In the genomic region with DNA sequence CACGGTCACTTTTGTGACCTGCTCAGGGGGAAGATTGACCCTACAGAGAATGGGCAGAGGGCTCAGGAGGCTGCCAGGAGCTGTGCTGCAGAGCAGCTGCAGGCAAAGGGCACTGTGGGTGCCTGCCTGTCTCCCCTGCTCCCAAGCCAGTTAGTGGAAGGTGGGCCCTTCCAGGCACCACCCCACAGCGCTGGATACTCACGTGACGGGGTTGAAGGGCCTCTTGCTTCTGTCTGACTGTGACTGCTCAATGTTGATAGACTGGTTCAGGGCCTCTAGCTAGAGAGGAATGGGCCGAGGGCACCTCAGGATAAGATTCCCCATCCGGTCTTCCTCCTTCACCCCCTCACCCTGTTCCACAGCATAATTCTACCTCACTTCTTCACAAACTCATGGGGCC, we compare ENCODE assay signal across 17 mouse cellular contexts. TPM values are rescaled to one million over a fixed set of nuclear protein-coding genes. Genes with fewer than 3 reads are reported as not detected.
DNase-seq lines count a peak whose midpoint lies in the region; ATAC-seq and TF ChIP-seq lines count a peak whose summit lies in the region.
"Had no signal": no experiment of that assay in that cellular context is flagged by ENCODE, and none has a peak within 500 bp of the region (broad histone marks: within the 10 kb centered on the region; RNA-seq: fewer than 3 reads in every experiment).

No protein-coding gene starts in this region.

- H3K4me3 ChIP-seq in intestine, embryonic 15.5 days (replicated peaks): no peak overlapping the region
- H3K4me3 ChIP-seq in intestine, postnatal 0 days (ENCODE audit: low read depth, low read length): no peak overlapping the region
- no peak overlapping the region for H3K4me3 ChIP-seq in lung, embryonic 15.5 days
- no peak overlapping the region for H3K4me3 ChIP-seq in stomach, embryonic 15.5 days (replicated peaks)
- no peak overlapping the region for H3K4me3 ChIP-seq in stomach, postnatal 0 days (ENCODE audit: low read depth, low read length)
- no peak overlapping the region for H3K4me3 ChIP-seq in hindbrain, embryonic 13.5 days
- H3K4me3 ChIP-seq: erythroblast, embryonic 14.5 days; forebrain, embryonic 12.5 days; liver, embryonic 13.5 days; myocyte; neural tube, embryonic 12.5 days had no signal

- no peak for TF ChIP-seq CTCF in intestine, postnatal 0 days (IDR thresholded peaks at IDR 0.05; ENCODE audit: low read depth)
- TF ChIP-seq CTCF in stomach, postnatal 0 days (IDR thresholded peaks at IDR 0.05; ENCODE audit: low read depth): no peak

- ATAC-seq in intestine, embryonic 15.5 days: peak; percentile 54
- ATAC-seq in intestine, postnatal 0 days: no peak
- ATAC-seq in lung, embryonic 15.5 days (ENCODE audit: borderline replicate concordance, extremely low read depth, low FRiP score, low TSS enrichment): peak; percentile 41; the same call in 1 of the 2 replicates
- no peak for ATAC-seq in stomach, embryonic 15.5 days (ENCODE audit: insufficient read depth, low FRiP score, low read depth)
- no peak for ATAC-seq in stomach, postnatal 0 days (ENCODE audit: low FRiP score, low TSS enrichment)
- no peak for ATAC-seq in hindbrain, embryonic 13.5 days (ENCODE audit: low FRiP score)
- ATAC-seq: hindbrain, postnatal 0 days; midbrain, embryonic 16.5 days had no signal

- H3K27me3 ChIP-seq in intestine, embryonic 15.5 days (replicated peaks): no peaks in the 10 kb centered on the region
- H3K27me3 ChIP-seq in intestine, postnatal 0 days (replicated peaks; ENCODE audit: control insufficient read depth, insufficient read depth, low read length): no peaks in the 10 kb centered on the region
- no peaks in the 10 kb centered on the region for H3K27me3 ChIP-seq in lung, embryonic 15.5 days
- no peaks in the 10 kb centered on the region for H3K27me3 ChIP-seq in stomach, embryonic 15.5 days (replicated peaks)
- no peaks in the 10 kb centered on the region for H3K27me3 ChIP-seq in stomach, postnatal 0 days (ENCODE audit: control insufficient read depth, insufficient read depth, low read length)
- H3K27me3 ChIP-seq in hindbrain, embryonic 13.5 days: no peaks in the 10 kb centered on the region
- H3K27me3 ChIP-seq: forebrain, embryonic 12.5 days; liver, embryonic 13.5 days; neural tube, embryonic 12.5 days had no signal

- H3K9ac ChIP-seq in intestine, embryonic 15.5 days: no peak overlapping the region
- no peak overlapping the region for H3K9ac ChIP-seq in intestine, postnatal 0 days (ENCODE audit: low read depth, low read length)
- no peak overlapping the region for H3K9ac ChIP-seq in lung, embryonic 15.5 days
- no peak overlapping the region for H3K9ac ChIP-seq in stomach, embryonic 15.5 days
- no peak overlapping the region for H3K9ac ChIP-seq in stomach, postnatal 0 days (ENCODE audit: low read length)
- no peak overlapping the region for H3K9ac ChIP-seq in hindbrain, embryonic 13.5 days
- H3K9ac ChIP-seq: forebrain, embryonic 12.5 days; liver, embryonic 13.5 days; neural tube, embryonic 12.5 days had no signal

- H3K4me2 ChIP-seq in intestine, embryonic 15.5 days (replicated peaks): no peak overlapping the region
- no peak overlapping the region for H3K4me2 ChIP-seq in intestine, postnatal 0 days (replicated peaks; ENCODE audit: low read depth)
- H3K4me2 ChIP-seq in lung, embryonic 15.5 days: no peak overlapping the region
- H3K4me2 ChIP-seq in stomach, embryonic 15.5 days: no peak overlapping the region
- no peak overlapping the region for H3K4me2 ChIP-seq in stomach, postnatal 0 days (replicated peaks; ENCODE audit: low read depth)
- no peak overlapping the region for H3K4me2 ChIP-seq in hindbrain, embryonic 13.5 days
- H3K4me2 ChIP-seq: forebrain, embryonic 12.5 days; liver, embryonic 13.5 days; midbrain, embryonic 11.5 days; neural tube, embryonic 12.5 days had no signal

- H3K36me3 ChIP-seq in intestine, embryonic 15.5 days: no peaks in the 10 kb centered on the region
- H3K36me3 ChIP-seq in intestine, postnatal 0 days (ENCODE audit: control insufficient read depth, insufficient read depth): peaks cover 23% of the 10 kb centered on the region
- no peaks in the 10 kb centered on the region for H3K36me3 ChIP-seq in lung, embryonic 15.5 days
- peaks cover 11% of the 10 kb centered on the region; the same call in 1 of the 2 replicates for H3K36me3 ChIP-seq in stomach, embryonic 15.5 days
- H3K36me3 ChIP-seq in stomach, postnatal 0 days (ENCODE audit: control insufficient read depth, insufficient read depth, low read length): no peaks in the 10 kb centered on the region
- no peaks in the 10 kb centered on the region for H3K36me3 ChIP-seq in hindbrain, embryonic 13.5 days
- H3K36me3 ChIP-seq: forebrain, embryonic 12.5 days; neural tube, embryonic 12.5 days had no signal

- no peaks in the 10 kb centered on the region for H3K9me3 ChIP-seq in intestine, embryonic 15.5 days
- no peaks in the 10 kb centered on the region for H3K9me3 ChIP-seq in intestine, postnatal 0 days (ENCODE audit: control insufficient read depth)
- no peaks in the 10 kb centered on the region for H3K9me3 ChIP-seq in lung, embryonic 15.5 days
- H3K9me3 ChIP-seq in stomach, embryonic 15.5 days: no peaks in the 10 kb centered on the region
- H3K9me3 ChIP-seq in stomach, postnatal 0 days (ENCODE audit: control insufficient read depth, low read length): no peaks in the 10 kb centered on the region
- H3K9me3 ChIP-seq in hindbrain, embryonic 13.5 days: no peaks in the 10 kb centered on the region
- H3K9me3 ChIP-seq: forebrain, embryonic 12.5 days; liver, embryonic 13.5 days; neural tube, embryonic 12.5 days had no signal

- 0 out of 2 replicates have a peak overlapping the region, but pooled peaks have one; percentile 40 for H3K27ac ChIP-seq in intestine, embryonic 15.5 days
- H3K27ac ChIP-seq in intestine, postnatal 0 days (ENCODE audit: low read depth, low read length): no peak overlapping the region
- peak overlapping the region; percentile 29; the same call in 1 of the 2 replicates for H3K27ac ChIP-seq in lung, embryonic 15.5 days
- H3K27ac ChIP-seq in stomach, embryonic 15.5 days: 0 out of 2 replicates have a peak overlapping the region, but pooled peaks have one; percentile 7
- no peak overlapping the region for H3K27ac ChIP-seq in stomach, postnatal 0 days (replicated peaks)
- H3K27ac ChIP-seq in hindbrain, embryonic 13.5 days: no peak overlapping the region
- H3K27ac ChIP-seq: forebrain, embryonic 12.5 days; hindbrain, postnatal 0 days; liver, embryonic 13.5 days; neural tube, embryonic 12.5 days had no signal

- 46% methylated on average over 6 of the region's 6 CpGs for WGBS in intestine, embryonic 15.5 days
- WGBS in intestine, postnatal 0 days: 46% methylated on average over 6 of the region's 6 CpGs
- WGBS in lung, embryonic 15.5 days: 36% methylated on average over 6 of the region's 6 CpGs
- 55% methylated on average over 6 of the region's 6 CpGs for WGBS in stomach, embryonic 15.5 days
- 44% methylated on average over 6 of the region's 6 CpGs for WGBS in stomach, postnatal 0 days
- WGBS in hindbrain, embryonic 13.5 days: 74% methylated on average over 6 of the region's 6 CpGs

- DNase-seq in lung, postnatal 10 days: no peak
- no peak for DNase-seq in stomach, postnatal 0 days (ENCODE audit: low spot score)
- DNase-seq: kidney, adult 11 months; layer of hippocampus, adult 9-11 months had no signal

- no peak for TF ChIP-seq EP300 in stomach, postnatal 0 days (optimal IDR thresholded peaks at IDR 0.05)

- peaks cover 28% of the 10 kb centered on the region for H3K4me1 ChIP-seq in intestine, embryonic 15.5 days (replicated peaks)
- H3K4me1 ChIP-seq in intestine, postnatal 0 days (replicated peaks; ENCODE audit: control insufficient read depth, insufficient read depth, low read length): peaks cover 7% of the 10 kb centered on the region; the same call in 1 of the 2 replicates
- H3K4me1 ChIP-seq in lung, embryonic 15.5 days: peaks cover 13% of the 10 kb centered on the region
- peaks cover 19% of the 10 kb centered on the region; the same call in 1 of the 2 replicates for H3K4me1 ChIP-seq in stomach, embryonic 15.5 days
- H3K4me1 ChIP-seq in stomach, postnatal 0 days (replicated peaks; ENCODE audit: control insufficient read depth, insufficient read depth): no peaks in the 10 kb centered on the region
- no peaks in the 10 kb centered on the region for H3K4me1 ChIP-seq in hindbrain, embryonic 13.5 days (replicated peaks)

RNA-seq across cellular contexts. Expression of a gene that starts 15.6 kb away (rescaled TPM):
- polyA plus RNA-seq in intestine, embryonic 15.5 days (2015; fragmentation: Nextera tagmentation; extraction: Ambion mirVana): 92.2 and 97.4 TPM in 2 replicates
- polyA plus RNA-seq in intestine, postnatal 0 days (2015; fragmentation: Nextera tagmentation; extraction: Ambion mirVana): 30.4 and 33.0 TPM in 2 replicates
- polyA plus RNA-seq in lung, embryonic 15.5 days (2015; fragmentation: Nextera tagmentation; extraction: Ambion mirVana): 119 and 120 TPM in 2 replicates
- 86.3 and 92.0 TPM in 2 replicates for polyA plus RNA-seq in stomach, embryonic 15.5 days (2015; fragmentation: Nextera tagmentation; extraction: Ambion mirVana)
- polyA plus RNA-seq in stomach, postnatal 0 days (2015; fragmentation: Nextera tagmentation; extraction: Ambion mirVana): 27.8 and 29.2 TPM in 2 replicates
- 34.4 and 34.9 TPM in 2 replicates for polyA plus RNA-seq in hindbrain, embryonic 13.5 days (2015; fragmentation: Nextera tagmentation; extraction: Ambion mirVana)

RNA-seq across cellular contexts. Expression of a gene that starts 15.8 kb away (rescaled TPM):
- 470 and 520 TPM in 2 replicates for polyA plus RNA-seq in intestine, embryonic 15.5 days (2015; fragmentation: Nextera tagmentation; extraction: Ambion mirVana)
- 339 and 369 TPM in 2 replicates for polyA plus RNA-seq in intestine, postnatal 0 days (2015; fragmentation: Nextera tagmentation; extraction: Ambion mirVana)
- 440 and 459 TPM in 2 replicates for polyA plus RNA-seq in lung, embryonic 15.5 days (2015; fragmentation: Nextera tagmentation; extraction: Ambion mirVana)
- 473 and 509 TPM in 2 replicates for polyA plus RNA-seq in stomach, embryonic 15.5 days (2015; fragmentation: Nextera tagmentation; extraction: Ambion mirVana)
- 330 and 370 TPM in 2 replicates for polyA plus RNA-seq in stomach, postnatal 0 days (2015; fragmentation: Nextera tagmentation; extraction: Ambion mirVana)
- polyA plus RNA-seq in hindbrain, embryonic 13.5 days (2015; fragmentation: Nextera tagmentation; extraction: Ambion mirVana): 386 and 403 TPM in 2 replicates

RNA-seq across cellular contexts. Expression of a gene that starts 21.0 kb away (rescaled TPM):
- 12.0 and 14.4 TPM in 2 replicates for polyA plus RNA-seq in intestine, embryonic 15.5 days (2015; fragmentation: Nextera tagmentation; extraction: Ambion mirVana)
- 4.1 and 4.5 TPM in 2 replicates for polyA plus RNA-seq in intestine, postnatal 0 days (2015; fragmentation: Nextera tagmentation; extraction: Ambion mirVana)
- polyA plus RNA-seq in lung, embryonic 15.5 days (2015; fragmentation: Nextera tagmentation; extraction: Ambion mirVana): 5.6 and 6.5 TPM in 2 replicates
- polyA plus RNA-seq in stomach, embryonic 15.5 days (2015; fragmentation: Nextera tagmentation; extraction: Ambion mirVana): 17.5 and 17.8 TPM in 2 replicates
- 9.6 and 10.7 TPM in 2 replicates for polyA plus RNA-seq in stomach, postnatal 0 days (2015; fragmentation: Nextera tagmentation; extraction: Ambion mirVana)
- polyA plus RNA-seq in hindbrain, embryonic 13.5 days (2015; fragmentation: Nextera tagmentation; extraction: Ambion mirVana): 0.44 and 0.50 TPM in 2 replicates

RNA-seq across cellular contexts. Expression of a gene that starts 36.9 kb away (rescaled TPM):
- polyA plus RNA-seq in intestine, embryonic 15.5 days (2015; fragmentation: Nextera tagmentation; extraction: Ambion mirVana): 145 and 146 TPM in 2 replicates
- polyA plus RNA-seq in intestine, postnatal 0 days (2015; fragmentation: Nextera tagmentation; extraction: Ambion mirVana): 26.9 and 29.8 TPM in 2 replicates
- polyA plus RNA-seq in lung, embryonic 15.5 days (2015; fragmentation: Nextera tagmentation; extraction: Ambion mirVana): 101 and 106 TPM in 2 replicates
- polyA plus RNA-seq in stomach, embryonic 15.5 days (2015; fragmentation: Nextera tagmentation; extraction: Ambion mirVana): 111 and 122 TPM in 2 replicates
- polyA plus RNA-seq in stomach, postnatal 0 days (2015; fragmentation: Nextera tagmentation; extraction: Ambion mirVana): 36.3 TPM in 2 replicates
- 157 and 159 TPM in 2 replicates for polyA plus RNA-seq in hindbrain, embryonic 13.5 days (2015; fragmentation: Nextera tagmentation; extraction: Ambion mirVana)

Comparison
In these comparisons a context has a peak if more than half of its experiments do, and no peak if none do; other contexts are left out.
1. ATAC-seq: peak in intestine, embryonic 15.5 days (single experiment) and lung, embryonic 15.5 days (single experiment); none in intestine, postnatal 0 days (single experiment), stomach, embryonic 15.5 days (single experiment), stomach, postnatal 0 days (single experiment) and hindbrain, embryonic 13.5 days (single experiment).
2. H3K27ac ChIP-seq: peak in intestine, embryonic 15.5 days (single experiment), lung, embryonic 15.5 days (single experiment) and stomach, embryonic 15.5 days (single experiment); none in intestine, postnatal 0 days (single experiment), stomach, postnatal 0 days (single experiment) and hindbrain, embryonic 13.5 days (single experiment).